Mouse (Mus musculus) heart, adult 2 months (tissue): Measurements from ENCODE around the gene Incenp.
"Not testable (repeated sequence)": the region's sequence is repeated elsewhere in the genome, so short reads cannot be mapped to it uniquely, and the experiment has no call there.

Source experiments
- CTCF ChIP-seq: fragments of 200-600 bp; IDR thresholded peaks from 2 replicates; pipeline ENCODE4 v1.8.1; 2022; ENCODE audit warnings: antibody characterized with exemption, mild to moderate bottlenecking, moderate library complexity
- EP300 ChIP-seq: fragments of 200-500 bp; IDR thresholded peaks from 2 replicates; pipeline ENCODE4 v1.6.1; 2011; ENCODE audit warnings: low read depth, low read length, control low read depth; ENCODE audit not compliant: insufficient read depth
- POLR2A ChIP-seq: fragments of 200-500 bp; IDR thresholded peaks from 2 replicates; pipeline ENCODE4 v1.6.1; 2011; ENCODE audit warnings: mild to moderate bottlenecking, low read depth, low read length, control low read depth; ENCODE audit not compliant: insufficient read depth

DNA sequence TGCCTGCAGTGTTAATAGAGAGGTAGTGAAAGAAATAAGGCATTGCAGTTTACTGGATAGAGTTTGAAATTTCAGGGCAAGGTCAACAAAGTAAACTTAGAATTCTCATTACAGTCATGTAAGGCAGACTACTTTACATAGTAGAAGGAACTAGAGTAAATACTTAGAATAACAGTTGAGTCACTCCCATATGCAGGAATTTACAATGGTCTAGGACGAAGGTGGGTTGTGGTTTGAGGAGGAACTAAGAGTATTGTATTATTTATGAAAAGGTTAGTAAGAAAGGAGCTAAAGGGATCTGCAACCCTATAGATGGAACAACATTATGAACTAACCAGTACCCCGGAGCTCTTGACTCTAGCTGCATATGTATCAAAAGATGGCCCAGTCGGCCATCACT is 38.5 kb downstream of the Incenp start:
- not testable (repeated sequence) for TF ChIP-seq POLR2A, CTCF, EP300
